Mouse (Mus musculus) embryonic facial prominence, embryonic 12.5 days (tissue): ENCODE measurements around the gene Usb1. TPM values are rescaled to one million over a fixed set of nuclear protein-coding genes. Genes with fewer than 3 reads are reported as not detected.

Experiments used
- polyA plus RNA-seq: library from polyadenylated mRNA; unstranded; fragments of >200 nt; fragmentation: Nextera tagmentation; extraction: Ambion mirVana; gene quantifications from 2 replicates; pipeline ENCODE4 v1.2.1, GENCODE M21; 2016

Usb1 gene
- polyA plus RNA-seq, 1 experiment from 2014 or later: 44.8 TPM

Other genes starting within 250 kb of the Usb1 start
- 11.7 and 15.1 TPM in 2 replicates for gene Kifc3, start 129.5 kb upstream of the Usb1 start, polyA plus RNA-seq
- 0.13 and 0.17 TPM in 2 replicates for gene Cngb1, start 25.7 kb upstream of the Usb1 start, polyA plus RNA-seq
- gene Tepp, start 21.7 kb upstream of the Usb1 start, polyA plus RNA-seq: 0.99 TPM in 1 of 2 replicates, not detected in the other
- 14.2 and 14.4 TPM in 2 replicates for gene Zfp319, start 334 bp upstream of the Usb1 start, polyA plus RNA-seq
- 17.6 and 17.9 TPM in 2 replicates for gene Mmp15, start 20.0 kb downstream of the Usb1 start, polyA plus RNA-seq
- 148 and 152 TPM in 2 replicates for gene Cfap20, start 102.6 kb downstream of the Usb1 start, polyA plus RNA-seq
- gene Csnk2a2, start 157.8 kb downstream of the Usb1 start, polyA plus RNA-seq: 12.2 and 12.9 TPM in 2 replicates
- 0.20 and 0.29 TPM in 2 replicates for gene Ccdc113, start 201.8 kb downstream of the Usb1 start, polyA plus RNA-seq
- not detected in 2 replicates for gene Prss54, start 244.1 kb downstream of the Usb1 start, polyA plus RNA-seq